Mouse (Mus musculus): ENCODE measurements around the gene Hoxd9.

The Hoxd9 gene

GRCm38 (mm10) chr2:74749337-74750121 lies 52.0 kb downstream of the Hoxd9 start:
- DNase-seq (ENCODE audit: low spot score in 2 of 2), result peak in 1 of 2 experiments; percentile 10
